Mouse (Mus musculus) frontal cortex, postnatal 10 days (tissue): ENCODE results near the gene Gm815.
A peak's percentile ranks its signal among the peaks of the same experiment; 100 is the strongest.

Experiments used
- DNase-seq, 2 experiments: peaks; one replicate each; pipeline ENCODE4 v3.0.0; 2022; ENCODE audit warnings: low spot score in 2 of 2, mixed read lengths in 1 of 2

The Gm815 gene

GRCm38 (mm10) chr19:26885616-26886015, at the start of gene Gm815:
TSS of gene Gm815 (plus strand) at chr19:26885881.
- DNase-seq: no peak

- DNase-seq: no peak
These were observed 48.1 kb upstream of the Gm815 start for GRCm38 (mm10) chr19:26837626-26838025.

- DNase-seq: no peak
These were observed 41.8 kb upstream of the Gm815 start for GRCm38 (mm10) chr19:26843896-26844295.

GRCm38 (mm10) chr19:26844813-26845212, 40.9 kb upstream of the Gm815 start:
- no peak for DNase-seq

- peak; percentile 75 to 82 for DNase-seq
These were observed 40.2 kb upstream of the Gm815 start for GRCm38 (mm10) chr19:26845276-26846016.

GRCm38 (mm10) chr19:26846017-26846285, 39.7 kb upstream of the Gm815 start:
- no peak for DNase-seq

- no peak for DNase-seq
These were observed 34.5 kb upstream of the Gm815 start for GRCm38 (mm10) chr19:26851017-26851782.

GRCm38 (mm10) chr19:26852325-26852900, 33.3 kb upstream of the Gm815 start:
- no peak for DNase-seq

GRCm38 (mm10) chr19:26853701-26854282, 31.9 kb upstream of the Gm815 start:
- no peak for DNase-seq

- no peak for DNase-seq
These were observed 31.0 kb upstream of the Gm815 start for GRCm38 (mm10) chr19:26854661-26855060.

GRCm38 (mm10) chr19:26855152-26855551, 30.5 kb upstream of the Gm815 start:
- DNase-seq: no peak

- no peak for DNase-seq
These were observed 27.1 kb upstream of the Gm815 start for GRCm38 (mm10) chr19:26858427-26859194.

- no peak for DNase-seq
These were observed 26.5 kb upstream of the Gm815 start for GRCm38 (mm10) chr19:26859195-26859570.

GRCm38 (mm10) chr19:26863662-26864061, 22.0 kb upstream of the Gm815 start:
- no peak for DNase-seq

- no peak for DNase-seq
These were observed 20.5 kb upstream of the Gm815 start for GRCm38 (mm10) chr19:26864975-26865690.

GRCm38 (mm10) chr19:26865736-26866135, 19.9 kb upstream of the Gm815 start:
- no peak for DNase-seq

- no peak for DNase-seq
These were observed 16.1 kb upstream of the Gm815 start for GRCm38 (mm10) chr19:26869591-26869990.

GRCm38 (mm10) chr19:26870280-26870679, 15.4 kb upstream of the Gm815 start:
- no peak for DNase-seq

GRCm38 (mm10) chr19:26871096-26871495, 14.6 kb upstream of the Gm815 start:
- DNase-seq: no peak

GRCm38 (mm10) chr19:26872886-26873285, 12.8 kb upstream of the Gm815 start:
- DNase-seq: no peak

GRCm38 (mm10) chr19:26875601-26876000, 10.1 kb upstream of the Gm815 start:
- no peak for DNase-seq
